Mouse (Mus musculus) midbrain, embryonic 16.5 days (tissue): ENCODE data around the gene Ahrr. TPM values are rescaled to one million over a fixed set of nuclear protein-coding genes. Genes with fewer than 3 reads are reported as not detected.

Experiments used
- ATAC-seq: fragments of 200-750 bp; cut with Nextera tagmentation; 2 replicates; pipeline ENCODE4 v1.8.0; 2017; ENCODE audit warnings: moderate TSS enrichment
- H3K27ac ChIP-seq: fragments of 300-500 bp; sonication (generic); 2 replicates; pipeline ENCODE4 v1.5.1; 2014; ENCODE audit warnings: mild to moderate bottlenecking, low read length, mixed read lengths
- H3K27me3 ChIP-seq: fragments of 300-500 bp; sonication (generic); 2 replicates; pipeline ENCODE4 v1.6.1; 2014; ENCODE audit warnings: low read depth, low read length, mixed read lengths; ENCODE audit not compliant: control insufficient read depth, insufficient read depth
- H3K36me3 ChIP-seq: fragments of 300-500 bp; sonication (generic); 2 replicates; pipeline ENCODE4 v1.6.1; 2014; ENCODE audit warnings: mild to moderate bottlenecking, low read length, moderate library complexity, mixed read lengths; ENCODE audit not compliant: control insufficient read depth, insufficient read depth
- H3K4me1 ChIP-seq: fragments of 300-500 bp; sonication (generic); 2 replicates; pipeline ENCODE4 v1.6.1; 2014; ENCODE audit warnings: mild to moderate bottlenecking, low read length, mixed read lengths; ENCODE audit not compliant: control insufficient read depth, insufficient read depth
- H3K4me2 ChIP-seq: fragments of 300-500 bp; sonication (generic); 2 replicates; pipeline ENCODE4 v1.6.1; 2014; ENCODE audit warnings: mild to moderate bottlenecking, low read length, mixed read lengths
- H3K4me3 ChIP-seq: fragments of 300-500 bp; sonication (generic); 2 replicates; pipeline ENCODE4 v1.5.1; 2014; ENCODE audit warnings: low read depth, mild to moderate bottlenecking, low read length, moderate library complexity, mixed read lengths
- H3K9ac ChIP-seq: fragments of 300-500 bp; sonication (generic); 2 replicates; pipeline ENCODE4 v1.6.1; 2014; ENCODE audit warnings: low read depth, low read length, mixed read lengths
- H3K9me3 ChIP-seq: fragments of 300-500 bp; sonication (generic); replicated peaks from 2 replicates; pipeline ENCODE4 v1.6.1; 2014; ENCODE audit warnings: mild to moderate bottlenecking, low read length, mixed read lengths; ENCODE audit not compliant: control insufficient read depth, poor library complexity, severe bottlenecking
- WGBS: fragments of 180-500 bp; shearing (Covaris S2); extraction: QIAGEN DNeasy Blood & Tissue Kit; methylation state at CpG from one replicate; pipeline ENCODE4 v1.1.7; 2014; 5-methylcytosine and 5-hydroxymethylcytosine counted together
- polyA plus RNA-seq: library from polyadenylated mRNA; unstranded; fragments of >200 nt; fragmentation: Nextera tagmentation; extraction: Ambion mirVana; gene quantifications from 2 replicates; pipeline ENCODE4 v1.2.1, GENCODE M21; 2015

Gene Ahrr
- polyA plus RNA-seq, 1 experiment from 2014 or later: 0.58 TPM

DNA sequence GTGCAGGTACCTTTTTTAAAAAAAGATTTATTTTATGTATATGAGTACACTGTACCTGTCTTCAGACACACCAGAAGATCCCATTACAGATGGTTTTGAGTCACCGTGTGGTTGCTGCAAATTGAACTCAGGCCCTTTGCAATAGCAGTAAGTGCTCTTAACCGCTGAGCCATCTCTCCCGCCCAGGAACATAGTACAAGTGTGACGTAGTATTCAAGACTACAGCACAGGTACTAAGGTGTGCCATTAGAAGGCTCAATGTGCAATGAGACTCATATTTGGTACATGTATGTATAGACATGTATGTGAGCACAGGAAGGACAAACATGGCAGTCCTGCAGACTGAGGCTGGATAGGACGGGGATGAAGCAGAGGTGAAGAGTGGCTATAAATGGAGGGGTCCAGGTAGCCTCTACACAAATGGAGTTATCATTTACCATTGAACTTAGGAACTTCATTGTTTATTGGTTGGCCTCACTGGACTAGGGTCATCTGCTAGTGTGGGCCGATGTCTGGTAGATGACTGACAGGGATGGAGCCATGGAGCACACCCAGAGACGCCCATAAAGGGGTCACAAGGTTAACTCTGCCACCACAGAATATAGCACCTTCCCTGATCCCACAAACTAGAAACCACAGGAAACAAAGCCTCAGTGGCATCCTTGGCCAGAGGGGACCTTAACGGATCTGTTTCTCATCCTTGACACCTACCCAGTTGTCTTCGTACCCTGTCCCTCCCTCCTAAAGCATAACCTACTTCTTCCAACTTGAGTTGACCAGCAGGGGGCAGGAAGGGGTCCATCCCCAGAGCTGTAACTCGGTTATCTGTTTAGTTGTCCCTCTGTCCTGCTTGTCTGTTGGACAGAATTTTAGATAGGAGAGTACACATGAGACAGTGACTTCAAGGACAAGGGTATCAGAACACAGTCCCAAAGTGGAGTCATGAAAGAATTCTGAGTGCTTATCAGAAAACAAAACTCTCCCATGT lies 10.2 kb upstream of the Ahrr start:
- WGBS: 83% methylated on average over 10 of the region's 10 CpGs
- no peak overlapping the region for H3K27ac ChIP-seq
- no peak overlapping the region for H3K9ac ChIP-seq
- H3K27me3 ChIP-seq: no peaks in the 10 kb centered on the region
- peaks cover 23% of the 10 kb centered on the region for H3K36me3 ChIP-seq
- no peak overlapping the region for H3K4me3 ChIP-seq
- ATAC-seq: no peak
- no peak overlapping the region for H3K4me2 ChIP-seq
- no peaks in the 10 kb centered on the region for H3K9me3 ChIP-seq
- H3K4me1 ChIP-seq: no peaks in the 10 kb centered on the region

DNA sequence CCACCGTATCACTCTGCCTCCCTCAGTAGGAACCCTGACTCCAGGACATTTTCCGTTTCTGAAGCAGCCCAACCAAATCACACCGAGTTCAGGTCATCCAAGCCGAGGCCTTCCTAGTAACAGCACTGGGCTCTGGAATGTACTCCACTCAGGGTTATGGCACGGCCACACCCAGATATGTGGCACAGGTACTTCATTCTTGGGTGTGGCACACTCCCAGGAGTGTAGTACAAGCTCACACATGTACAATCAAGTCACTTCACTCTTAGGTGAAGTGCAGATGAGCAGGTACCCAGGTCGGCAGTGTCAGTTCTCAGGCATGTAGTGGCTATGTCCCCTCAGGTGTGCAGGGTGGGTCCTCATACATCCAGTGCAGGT lies 9.5 kb upstream of the Ahrr start:
- ATAC-seq: peak; percentile 67
- peaks cover 23% of the 10 kb centered on the region for H3K36me3 ChIP-seq
- no peak overlapping the region for H3K4me2 ChIP-seq
- no peak overlapping the region for H3K9ac ChIP-seq
- H3K4me3 ChIP-seq: no peak overlapping the region
- H3K9me3 ChIP-seq: no peaks in the 10 kb centered on the region
- H3K27me3 ChIP-seq: no peaks in the 10 kb centered on the region
- no peak overlapping the region for H3K27ac ChIP-seq
- H3K4me1 ChIP-seq: no peaks in the 10 kb centered on the region
- 78% methylated on average over 6 of the region's 6 CpGs for WGBS

DNA sequence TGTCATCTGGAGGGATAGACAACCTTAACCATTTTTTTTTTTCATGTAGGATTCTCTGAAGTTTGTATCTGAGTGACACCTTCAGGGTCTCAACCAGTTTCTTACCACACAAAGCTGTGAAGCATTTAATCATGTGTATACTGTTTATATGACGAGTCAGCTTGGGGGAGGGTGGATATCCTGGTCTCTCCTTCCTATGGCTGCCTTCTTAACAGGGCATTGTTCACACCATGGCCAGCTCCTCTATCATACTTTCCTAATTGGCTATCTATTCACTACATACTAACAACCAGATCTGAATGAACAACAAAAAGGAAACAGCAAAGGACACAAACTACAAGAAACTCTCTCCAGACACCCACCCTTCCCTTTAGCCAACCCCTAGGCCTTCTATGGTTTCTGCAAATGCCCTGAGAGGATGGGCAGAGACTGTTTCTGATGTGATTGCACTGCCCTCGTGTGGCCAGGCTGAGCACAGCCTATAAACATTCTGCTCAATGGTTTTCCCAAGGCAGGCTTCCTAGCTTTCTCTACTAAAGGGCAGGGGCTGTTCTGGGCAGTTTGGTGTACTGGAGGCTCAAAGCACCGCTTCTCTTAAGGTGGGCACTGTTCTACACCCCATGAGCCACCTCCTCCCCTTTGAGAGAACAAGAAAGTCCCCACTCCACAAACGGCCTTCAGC lies 8.9 kb upstream of the Ahrr start:
- Histone ChIP-seq H3K4me1 (no peaks in the 10 kb centered on the region), H3K9me3 (no peaks in the 10 kb centered on the region)
- WGBS: 47% methylated on average over 4 of the region's 4 CpGs

DNA sequence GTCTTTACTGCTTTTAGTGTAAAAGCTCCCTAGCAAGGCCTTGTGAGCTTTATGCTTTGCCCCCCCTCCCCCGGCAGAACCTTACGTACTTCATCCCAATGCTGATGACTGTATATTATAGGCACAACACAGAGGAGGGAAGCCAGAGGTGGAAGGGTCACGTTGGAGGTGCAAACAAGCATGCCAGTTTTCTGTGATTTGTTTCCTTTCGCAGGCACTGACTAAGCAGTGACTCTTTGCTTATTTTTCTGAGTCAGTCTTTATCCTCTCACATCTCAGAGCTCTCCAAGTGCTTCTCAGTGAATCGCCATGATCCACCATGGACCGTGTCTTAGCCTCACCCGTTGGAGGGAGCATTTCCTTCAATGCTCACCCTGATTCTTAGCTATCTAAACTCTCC lies 4.2 kb upstream of the Ahrr start:
- WGBS: 80% methylated on average over 7 of the region's 7 CpGs
- ATAC-seq: no peak
- no peak overlapping the region for H3K4me3 ChIP-seq

More for the DNA sequence above, 8.9 kb upstream of the Ahrr start:
- Histone ChIP-seq H3K4me3 (no peak overlapping the region), H3K4me2 (no peak overlapping the region), H3K27ac (no peak overlapping the region), H3K27me3 (no peaks in the 10 kb centered on the region), H3K36me3 (peaks cover 23% of the 10 kb centered on the region), H3K9ac (no peak overlapping the region)
- peak; percentile 89 for ATAC-seq

DNA sequence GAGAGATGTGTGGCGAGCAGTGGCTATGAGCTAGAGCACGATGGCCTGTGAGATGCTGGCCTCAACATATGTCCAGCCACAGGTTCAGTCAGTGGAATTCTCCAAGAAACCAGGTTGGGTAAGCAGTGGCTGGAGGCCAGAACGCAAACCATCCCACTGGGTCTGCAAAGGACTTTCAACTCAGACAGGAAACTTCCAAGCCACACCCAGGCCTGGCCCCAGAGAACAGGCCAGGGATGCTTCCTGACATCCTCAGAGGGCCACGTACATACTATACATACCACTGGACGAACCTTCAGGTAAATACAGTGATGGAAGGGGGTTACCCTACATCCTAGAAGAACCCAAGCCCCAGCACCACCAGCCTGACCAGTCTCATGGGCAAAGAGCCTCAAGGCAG lies 2.5 kb downstream of the Ahrr start:
- Histone ChIP-seq H3K27me3 (peaks cover 12% of the 10 kb centered on the region), H3K9me3 (no peaks in the 10 kb centered on the region), H3K4me1 (no peaks in the 10 kb centered on the region; the same call in 1 of the 2 replicates), H3K9ac (no peak overlapping the region), H3K4me3 (no peak overlapping the region), H3K36me3 (no peaks in the 10 kb centered on the region), H3K4me2 (no peak overlapping the region), H3K27ac (no peak overlapping the region)
- 82% methylated on average over 5 of the region's 5 CpGs for WGBS
- ATAC-seq: no peak

More for the DNA sequence above, 4.2 kb upstream of the Ahrr start:
- Histone ChIP-seq H3K36me3 (no peaks in the 10 kb centered on the region), H3K4me2 (no peak overlapping the region), H3K27ac (no peak overlapping the region), H3K4me1 (no peaks in the 10 kb centered on the region; the same call in 1 of the 2 replicates), H3K9ac (no peak overlapping the region), H3K27me3 (peaks cover 12% of the 10 kb centered on the region), H3K9me3 (no peaks in the 10 kb centered on the region)

DNA sequence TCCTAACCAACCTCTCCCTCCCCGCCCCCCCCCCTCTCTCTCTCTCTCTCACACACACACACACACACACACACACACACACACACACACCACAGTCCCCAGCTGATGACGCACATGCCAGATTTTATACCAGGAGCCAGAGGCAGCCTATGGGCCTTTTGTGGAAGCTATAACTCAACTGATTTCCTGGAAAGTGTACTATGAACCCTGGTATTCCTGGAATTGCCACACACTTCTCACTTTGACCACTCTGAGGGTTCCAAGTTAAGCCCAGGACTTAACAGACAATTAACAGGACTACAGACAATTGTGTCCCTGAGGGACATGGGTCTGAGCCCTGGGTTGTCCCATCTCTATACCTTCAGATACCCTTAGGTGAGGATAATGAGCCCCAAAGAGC lies 9.8 kb downstream of the Ahrr start:
- Histone ChIP-seq H3K4me1 (no peaks in the 10 kb centered on the region), H3K36me3 (no peaks in the 10 kb centered on the region), H3K9me3 (no peaks in the 10 kb centered on the region), H3K4me2 (no peak overlapping the region), H3K9ac (no peak overlapping the region), H3K27me3 (no peaks in the 10 kb centered on the region), H3K4me3 (no peak overlapping the region), H3K27ac (no peak overlapping the region)
- no peak for ATAC-seq
- 76% methylated on average over 2 of the region's 2 CpGs for WGBS

DNA sequence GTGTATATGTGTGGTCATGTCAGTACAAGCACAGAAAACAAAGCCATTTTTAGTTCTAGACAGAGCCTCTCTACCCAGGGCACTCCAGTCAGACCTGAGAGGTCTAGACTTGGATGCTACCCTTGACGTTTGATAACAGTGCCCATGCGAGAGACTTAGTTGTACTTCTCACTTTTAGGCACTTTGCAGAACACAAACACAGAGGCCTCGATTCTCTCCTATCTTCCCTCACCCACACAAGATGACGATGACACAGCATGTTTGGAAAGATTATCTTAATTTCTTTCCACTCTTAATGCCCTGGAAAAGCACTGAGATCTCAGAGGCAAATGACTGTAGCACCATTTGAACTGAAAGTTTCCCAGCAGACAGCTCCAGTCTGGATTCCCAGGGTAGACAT lies 16.4 kb downstream of the Ahrr start:
- no peak overlapping the region for H3K4me3 ChIP-seq
- no peak for ATAC-seq
- H3K4me2 ChIP-seq: no peak overlapping the region
- H3K27ac ChIP-seq: no peak overlapping the region
- no peaks in the 10 kb centered on the region for H3K9me3 ChIP-seq
- H3K36me3 ChIP-seq: no peaks in the 10 kb centered on the region
- no peak overlapping the region for H3K9ac ChIP-seq
- H3K27me3 ChIP-seq: no peaks in the 10 kb centered on the region
- WGBS: 81% methylated on average over 4 of the region's 4 CpGs
- H3K4me1 ChIP-seq: no peaks in the 10 kb centered on the region

DNA sequence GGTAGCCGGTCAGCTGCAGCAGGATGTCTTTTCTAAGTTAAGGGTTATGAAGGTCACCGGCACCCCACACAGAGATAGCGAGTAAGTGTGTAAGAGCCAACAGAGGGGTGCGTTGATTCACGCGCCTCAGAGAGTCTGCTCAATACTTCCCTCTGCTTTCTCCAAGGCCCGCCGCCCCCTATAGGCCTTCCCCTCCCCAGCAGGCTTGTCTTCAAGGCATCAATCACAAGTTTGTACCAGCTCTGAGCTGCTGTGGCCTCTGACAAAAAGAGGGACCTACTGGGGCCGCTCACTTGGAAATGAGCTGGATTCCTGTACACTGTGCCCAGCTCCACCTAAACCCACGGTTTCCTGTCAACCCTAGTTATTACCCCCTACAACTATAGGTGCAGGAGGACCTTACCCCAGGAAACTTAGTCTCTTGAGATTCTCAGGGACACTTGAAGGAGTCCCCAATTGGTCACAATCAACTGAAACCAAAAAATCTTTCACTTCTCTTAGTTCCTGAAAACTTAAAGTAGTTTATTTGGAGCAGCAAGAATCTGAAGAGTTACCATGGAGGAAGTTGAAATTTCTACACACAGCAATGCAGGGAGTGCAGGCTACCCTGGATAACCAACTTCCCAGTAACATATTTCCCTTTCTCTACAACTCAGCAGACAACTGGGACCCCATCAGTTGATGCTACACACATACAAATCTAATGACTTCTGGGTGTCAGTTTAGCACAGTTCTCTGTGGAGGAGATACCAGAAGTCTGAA lies 31.7 kb downstream of the Ahrr start:
- Histone ChIP-seq H3K36me3 (no peaks in the 10 kb centered on the region), H3K4me1 (no peaks in the 10 kb centered on the region), H3K4me3 (peak overlapping the region; percentile 55), H3K27ac (no peak overlapping the region), H3K9me3 (no peaks in the 10 kb centered on the region), H3K27me3 (no peaks in the 10 kb centered on the region), H3K4me2 (peak overlapping the region; percentile 95), H3K9ac (peak overlapping the region; percentile 82)
- WGBS: 2% methylated on average over 10 of the region's 10 CpGs
- ATAC-seq: peak; percentile 95
